Mouse (Mus musculus): ENCODE measurements at regions not wholly inside any gene's neighbourhood (a gene's known extent, or its start where the extent isn't known, plus 50 kb on each side); places are given as distances from the start of the nearest gene placed in this dataset.

GRCm38 (mm10) chr13:90424541-90424940, 335.1 kb upstream of the Xrcc4 start:
- no peak for TF ChIP-seq HCFC1 (IDR thresholded peaks at IDR 0.05; ENCODE audit: borderline replicate concordance, insufficient read depth, low read length)
- TF ChIP-seq MAFK (IDR thresholded peaks at IDR 0.05; ENCODE audit: insufficient read depth, low read depth, low read length), result no peak

Measured in ES-E14 (cell line).